Mouse (Mus musculus): ENCODE results near the gene Dennd5b. TPM values are rescaled to one million over a fixed set of nuclear protein-coding genes. Genes with fewer than 3 reads are reported as not detected.

The Dennd5b gene
- polyA plus RNA-seq, 1 experiment from 2014 or later: 17.0 TPM

- no peaks in the 10 kb centered on the region for H3K9me3 ChIP-seq (ENCODE audit: control insufficient read depth, low read length)
- no peaks in the 10 kb centered on the region for H3K36me3 ChIP-seq (ENCODE audit: control insufficient read depth, insufficient read depth, low read length)
- no peak overlapping the region for H3K27ac ChIP-seq (ENCODE audit: low read depth, low read length)
- H3K4me2 ChIP-seq: no peak overlapping the region
- no peak for DNase-seq (ENCODE audit: low spot score, missing footprints)
- no peaks in the 10 kb centered on the region for H3K27me3 ChIP-seq (ENCODE audit: control insufficient read depth, insufficient read depth, low read length)
- no peak overlapping the region for H3K4me3 ChIP-seq (ENCODE audit: low read depth, low read length)
- WGBS: 82% methylated on average over 2 of the region's 2 CpGs
- no peak for ATAC-seq (ENCODE audit: low FRiP score)
- H3K9ac ChIP-seq (ENCODE audit: low read length): no peak overlapping the region
- peaks cover 6% of the 10 kb centered on the region for H3K4me1 ChIP-seq (ENCODE audit: control insufficient read depth, insufficient read depth, low read length)
Observed at GRCm38 (mm10) chr6:148972891-148973290, 128.6 kb downstream of the Dennd5b start.

GRCm38 (mm10) chr6:148972059-148972848, 129.2 kb downstream of the Dennd5b start:
- Histone ChIP-seq H3K4me1 (ENCODE audit: control insufficient read depth, insufficient read depth, low read length) (peaks cover 6% of the 10 kb centered on the region), H3K36me3 (ENCODE audit: control insufficient read depth, insufficient read depth, low read length) (no peaks in the 10 kb centered on the region), H3K9ac (ENCODE audit: low read length) (no peak overlapping the region), H3K4me2 (no peak overlapping the region), H3K4me3 (ENCODE audit: low read depth, low read length) (no peak overlapping the region), H3K27ac (ENCODE audit: low read depth, low read length) (no peak overlapping the region), H3K9me3 (ENCODE audit: control insufficient read depth, low read length) (no peaks in the 10 kb centered on the region), H3K27me3 (ENCODE audit: control insufficient read depth, insufficient read depth, low read length) (no peaks in the 10 kb centered on the region)
- DNase-seq (ENCODE audit: low spot score, missing footprints): no peak
- ATAC-seq (ENCODE audit: low FRiP score): no peak
- 21% methylated on average over 9 of the region's 9 CpGs for WGBS

GRCm38 (mm10) chr6:148971385-148971940, 130.0 kb downstream of the Dennd5b start:
- H3K4me3 ChIP-seq (ENCODE audit: low read depth, low read length): no peak overlapping the region
- H3K9ac ChIP-seq (ENCODE audit: low read length): no peak overlapping the region
- H3K27me3 ChIP-seq (ENCODE audit: control insufficient read depth, insufficient read depth, low read length): no peaks in the 10 kb centered on the region
- DNase-seq (ENCODE audit: low spot score, missing footprints): no peak
- no peak overlapping the region for H3K27ac ChIP-seq (ENCODE audit: low read depth, low read length)
- no peaks in the 10 kb centered on the region for H3K36me3 ChIP-seq (ENCODE audit: control insufficient read depth, insufficient read depth, low read length)
- H3K9me3 ChIP-seq (ENCODE audit: control insufficient read depth, low read length): no peaks in the 10 kb centered on the region
- H3K4me2 ChIP-seq: no peak overlapping the region
- H3K4me1 ChIP-seq (ENCODE audit: control insufficient read depth, insufficient read depth, low read length): peaks cover 6% of the 10 kb centered on the region
- WGBS: 33% methylated on average over 9 of the region's 9 CpGs
- no peak for ATAC-seq (ENCODE audit: low FRiP score)

- no peaks in the 10 kb centered on the region for H3K4me1 ChIP-seq (ENCODE audit: control insufficient read depth, insufficient read depth, low read length)
- H3K36me3 ChIP-seq (ENCODE audit: control insufficient read depth, insufficient read depth, low read length): no peaks in the 10 kb centered on the region
- H3K9me3 ChIP-seq (ENCODE audit: control insufficient read depth, low read length): no peaks in the 10 kb centered on the region
- H3K4me3 ChIP-seq (ENCODE audit: low read depth, low read length): no peak overlapping the region
- no peak overlapping the region for H3K4me2 ChIP-seq
- ATAC-seq (ENCODE audit: low FRiP score) (no peak), DNase-seq (ENCODE audit: low spot score, missing footprints) (no peak)
- H3K27ac ChIP-seq (ENCODE audit: low read depth, low read length): no peak overlapping the region
- no peak overlapping the region for H3K9ac ChIP-seq (ENCODE audit: low read length)
- 53% methylated on average over 1 of the region's 1 CpGs for WGBS
- no peaks in the 10 kb centered on the region for H3K27me3 ChIP-seq (ENCODE audit: control insufficient read depth, insufficient read depth, low read length)
Observed at GRCm38 (mm10) chr6:148961285-148961684, 140.2 kb downstream of the Dennd5b start.

- no peak for ATAC-seq (ENCODE audit: low FRiP score)
- H3K4me2 ChIP-seq: no peak overlapping the region
- H3K27ac ChIP-seq (ENCODE audit: low read depth, low read length): no peak overlapping the region
- no peaks in the 10 kb centered on the region for H3K9me3 ChIP-seq (ENCODE audit: control insufficient read depth, low read length)
- no peak overlapping the region for H3K4me3 ChIP-seq (ENCODE audit: low read depth, low read length)
- no peaks in the 10 kb centered on the region for H3K4me1 ChIP-seq (ENCODE audit: control insufficient read depth, insufficient read depth, low read length)
- no peaks in the 10 kb centered on the region for H3K36me3 ChIP-seq (ENCODE audit: control insufficient read depth, insufficient read depth, low read length)
- H3K9ac ChIP-seq (ENCODE audit: low read length): no peak overlapping the region
- H3K27me3 ChIP-seq (ENCODE audit: control insufficient read depth, insufficient read depth, low read length): no peaks in the 10 kb centered on the region
- WGBS: 73% methylated on average over 4 of the region's 4 CpGs
- no peak for DNase-seq (ENCODE audit: low spot score, missing footprints)
Observed at GRCm38 (mm10) chr6:148959540-148960238, 141.8 kb downstream of the Dennd5b start.

GRCm38 (mm10) chr6:148958712-148959111, 142.8 kb downstream of the Dennd5b start:
- H3K27me3 ChIP-seq (ENCODE audit: control insufficient read depth, insufficient read depth, low read length): no peaks in the 10 kb centered on the region
- H3K4me1 ChIP-seq (ENCODE audit: control insufficient read depth, insufficient read depth, low read length): no peaks in the 10 kb centered on the region
- no peak overlapping the region for H3K4me3 ChIP-seq (ENCODE audit: low read depth, low read length)
- no peak overlapping the region for H3K27ac ChIP-seq (ENCODE audit: low read depth, low read length)
- H3K9ac ChIP-seq (ENCODE audit: low read length): no peak overlapping the region
- 88% methylated on average over 1 of the region's 1 CpGs for WGBS
- H3K36me3 ChIP-seq (ENCODE audit: control insufficient read depth, insufficient read depth, low read length): no peaks in the 10 kb centered on the region
- ATAC-seq (ENCODE audit: low FRiP score): no peak
- H3K9me3 ChIP-seq (ENCODE audit: control insufficient read depth, low read length): no peaks in the 10 kb centered on the region
- no peak overlapping the region for H3K4me2 ChIP-seq
- no peak for DNase-seq (ENCODE audit: low spot score, missing footprints)

- ATAC-seq (ENCODE audit: low FRiP score): no peak
- H3K4me2 ChIP-seq: no peak overlapping the region
Observed at GRCm38 (mm10) chr6:148957046-148957445, 144.4 kb downstream of the Dennd5b start.

GRCm38 (mm10) chr6:148955641-148956420, 145.6 kb downstream of the Dennd5b start:
- Histone ChIP-seq H3K36me3 (ENCODE audit: control insufficient read depth, insufficient read depth, low read length) (no peaks in the 10 kb centered on the region), H3K4me3 (ENCODE audit: low read depth, low read length) (no peak overlapping the region), H3K4me1 (ENCODE audit: control insufficient read depth, insufficient read depth, low read length) (no peaks in the 10 kb centered on the region), H3K27me3 (ENCODE audit: control insufficient read depth, insufficient read depth, low read length) (no peaks in the 10 kb centered on the region), H3K9me3 (ENCODE audit: control insufficient read depth, low read length) (no peaks in the 10 kb centered on the region), H3K9ac (ENCODE audit: low read length) (no peak overlapping the region), H3K4me2 (no peak overlapping the region), H3K27ac (ENCODE audit: low read depth, low read length) (no peak overlapping the region)
- no peak for ATAC-seq (ENCODE audit: low FRiP score)
- DNase-seq (ENCODE audit: low spot score, missing footprints): no peak

More at GRCm38 (mm10) chr6:148957046-148957445, 144.4 kb downstream of the Dennd5b start:
- no peaks in the 10 kb centered on the region for H3K4me1 ChIP-seq (ENCODE audit: control insufficient read depth, insufficient read depth, low read length)
- H3K9ac ChIP-seq (ENCODE audit: low read length): no peak overlapping the region
- 77% methylated on average over 3 of the region's 3 CpGs for WGBS
- no peak for DNase-seq (ENCODE audit: low spot score, missing footprints)
- H3K4me3 ChIP-seq (ENCODE audit: low read depth, low read length): no peak overlapping the region
- H3K27ac ChIP-seq (ENCODE audit: low read depth, low read length): no peak overlapping the region
- no peaks in the 10 kb centered on the region for H3K9me3 ChIP-seq (ENCODE audit: control insufficient read depth, low read length)
- H3K36me3 ChIP-seq (ENCODE audit: control insufficient read depth, insufficient read depth, low read length): no peaks in the 10 kb centered on the region
- H3K27me3 ChIP-seq (ENCODE audit: control insufficient read depth, insufficient read depth, low read length): no peaks in the 10 kb centered on the region

Measured in midbrain, embryonic 11.5 days (tissue).